Mouse (Mus musculus) midbrain, postnatal 0 days (tissue): ENCODE measurements at regions not wholly inside any gene's neighbourhood (a gene's known extent, or its start where the extent isn't known, plus 50 kb on each side); places are given as distances from the start of the nearest gene placed in this dataset.

Experiments used
- ATAC-seq: fragments of 200-750 bp; cut with Nextera tagmentation; 2 replicates; pipeline ENCODE4 v1.8.0; 2017; ENCODE audit warnings: moderate number of reproducible peaks, mild to moderate bottlenecking, moderate TSS enrichment, moderate library complexity; ENCODE audit not compliant: low FRiP score
- DNase-seq: peaks from one replicate; pipeline ENCODE4 v3.0.0-alpha.2; 2015; ENCODE audit warnings: low spot score
- H3K27ac ChIP-seq: fragments of 300-500 bp; sonication (generic); 2 replicates; pipeline ENCODE4 v1.5.1; 2014; ENCODE audit warnings: low read depth, mild to moderate bottlenecking, low read length, mixed read lengths
- H3K27me3 ChIP-seq: fragments of 300-500 bp; sonication (generic); 2 replicates; pipeline ENCODE4 v1.6.1; 2014; ENCODE audit warnings: low read length, control low read depth, mixed read lengths; ENCODE audit not compliant: insufficient read depth
- H3K36me3 ChIP-seq: fragments of 300-500 bp; sonication (generic); 2 replicates; pipeline ENCODE4 v1.6.1; 2014; ENCODE audit warnings: low read length, control low read depth, mixed read lengths; ENCODE audit not compliant: insufficient read depth
- H3K4me1 ChIP-seq: fragments of 300-500 bp; sonication (generic); 2 replicates; pipeline ENCODE4 v1.6.1; 2014; ENCODE audit warnings: mild to moderate bottlenecking, control low read depth, antibody characterized with exemption, low read length, mixed read lengths; ENCODE audit not compliant: insufficient read depth
- H3K4me2 ChIP-seq: fragments of 300-500 bp; sonication (generic); 2 replicates; pipeline ENCODE4 v1.6.1; 2014; ENCODE audit warnings: low read depth, mild to moderate bottlenecking, low read length, mixed read lengths; ENCODE audit not compliant: poor library complexity, severe bottlenecking
- H3K4me3 ChIP-seq: fragments of 300-500 bp; sonication (generic); 2 replicates; pipeline ENCODE4 v1.5.1; 2014; ENCODE audit warnings: low read depth, mild to moderate bottlenecking, low read length, moderate library complexity
- H3K9ac ChIP-seq: fragments of 300-500 bp; sonication (generic); replicated peaks from 2 replicates; pipeline ENCODE4 v1.6.1; 2014; ENCODE audit warnings: mild to moderate bottlenecking, low read length, moderate library complexity, mixed read lengths; ENCODE audit not compliant: poor library complexity, severe bottlenecking
- H3K9me3 ChIP-seq: fragments of 300-500 bp; sonication (generic); 2 replicates; pipeline ENCODE4 v1.6.1; 2016; ENCODE audit warnings: low read length, control low read depth
- CTCF ChIP-seq: IDR thresholded peaks from 2 replicates; pipeline ENCODE4 v1.5.1; 2016; ENCODE audit warnings: antibody characterized with exemption, mild to moderate bottlenecking
- WGBS: fragments of 180-500 bp; shearing (Covaris S2); extraction: QIAGEN DNeasy Blood & Tissue Kit; methylation state at CpG from one replicate; pipeline ENCODE4 v1.1.7; 2014; 5-methylcytosine and 5-hydroxymethylcytosine counted together

- Histone ChIP-seq H3K4me2 (no peak overlapping the region), H3K9ac (no peak overlapping the region), H3K4me1 (no peaks in the 10 kb centered on the region), H3K27ac (no peak overlapping the region), H3K36me3 (no peaks in the 10 kb centered on the region), H3K9me3 (no peaks in the 10 kb centered on the region), H3K4me3 (no peak overlapping the region), H3K27me3 (no peaks in the 10 kb centered on the region)
- DNase-seq, result peak; percentile 49
- ATAC-seq, result no peak
- TF ChIP-seq CTCF, result peak; percentile 61
- 63% methylated on average over 10 of the region's 10 CpGs for WGBS
Observed at GRCm38 (mm10) chr10:125764402-125765102, 201.4 kb upstream of the Lrig3 start.

GRCm38 (mm10) chr10:125765103-125765820, 200.7 kb upstream of the Lrig3 start:
- H3K9me3 ChIP-seq, result no peaks in the 10 kb centered on the region
- no peak for TF ChIP-seq CTCF
- no peaks in the 10 kb centered on the region for H3K4me1 ChIP-seq
- no peaks in the 10 kb centered on the region for H3K36me3 ChIP-seq
- H3K4me2 ChIP-seq, result no peak overlapping the region
- no peak overlapping the region for H3K9ac ChIP-seq
- no peaks in the 10 kb centered on the region for H3K27me3 ChIP-seq
- DNase-seq, result no peak
- H3K27ac ChIP-seq, result no peak overlapping the region
- ATAC-seq, result no peak
- WGBS, result 83% methylated on average over 10 of the region's 10 CpGs
- no peak overlapping the region for H3K4me3 ChIP-seq

GRCm38 (mm10) chr10:125768281-125768680, 197.7 kb upstream of the Lrig3 start:
- TF ChIP-seq CTCF, result no peak
- Histone ChIP-seq H3K4me3 (no peak overlapping the region), H3K27me3 (no peaks in the 10 kb centered on the region), H3K36me3 (no peaks in the 10 kb centered on the region), H3K27ac (no peak overlapping the region), H3K4me2 (no peak overlapping the region), H3K4me1 (no peaks in the 10 kb centered on the region), H3K9ac (no peak overlapping the region), H3K9me3 (no peaks in the 10 kb centered on the region)
- no peak for DNase-seq
- no peak for ATAC-seq
- 65% methylated on average over 3 of the region's 3 CpGs for WGBS

GRCm38 (mm10) chr10:125773541-125773940, 192.4 kb upstream of the Lrig3 start:
- no peak overlapping the region for H3K9ac ChIP-seq
- 88% methylated on average over 7 of the region's 7 CpGs for WGBS
- H3K4me2 ChIP-seq, result no peak overlapping the region
- H3K4me3 ChIP-seq, result no peak overlapping the region
- DNase-seq, result no peak
- no peak for ATAC-seq
- TF ChIP-seq CTCF, result no peak
- H3K27me3 ChIP-seq, result no peaks in the 10 kb centered on the region
- no peaks in the 10 kb centered on the region for H3K9me3 ChIP-seq
- no peaks in the 10 kb centered on the region for H3K4me1 ChIP-seq
- no peak overlapping the region for H3K27ac ChIP-seq
- H3K36me3 ChIP-seq, result no peaks in the 10 kb centered on the region

GRCm38 (mm10) chr10:125782486-125782885, 183.5 kb upstream of the Lrig3 start:
- Histone ChIP-seq H3K36me3 (no peaks in the 10 kb centered on the region), H3K9ac (no peak overlapping the region), H3K9me3 (no peaks in the 10 kb centered on the region), H3K27ac (no peak overlapping the region), H3K4me3 (no peak overlapping the region), H3K27me3 (no peaks in the 10 kb centered on the region), H3K4me1 (peaks cover 8% of the 10 kb centered on the region; the same call in 1 of the 2 replicates), H3K4me2 (no peak overlapping the region)
- DNase-seq (no peak), ATAC-seq (no peak)
- 73% methylated on average over 6 of the region's 6 CpGs for WGBS
- no peak for TF ChIP-seq CTCF

- Histone ChIP-seq H3K36me3 (no peaks in the 10 kb centered on the region), H3K4me1 (peaks cover 8% of the 10 kb centered on the region; the same call in 1 of the 2 replicates), H3K27ac (no peak overlapping the region), H3K4me3 (no peak overlapping the region), H3K27me3 (no peaks in the 10 kb centered on the region), H3K4me2 (no peak overlapping the region), H3K9me3 (no peaks in the 10 kb centered on the region), H3K9ac (no peak overlapping the region)
- 12% methylated on average over 2 of the region's 2 CpGs for WGBS
- ATAC-seq (no peak), DNase-seq (peak; percentile 65)
- peak; percentile 64 for TF ChIP-seq CTCF
Observed at GRCm38 (mm10) chr10:125784896-125785295, 181.1 kb upstream of the Lrig3 start.
